Mouse (Mus musculus) heart, embryonic 12.5 days (tissue): Measurements from ENCODE around the gene Ubxn1. TPM values are rescaled to one million over a fixed set of nuclear protein-coding genes. Genes with fewer than 3 reads are reported as not detected.
A peak's percentile ranks its signal among the peaks of the same experiment; 100 is the strongest.
"Not testable (repeated sequence)": the region's sequence is repeated elsewhere in the genome, so short reads cannot be mapped to it uniquely, and the experiment has no call there.

Source experiments
- ATAC-seq: fragments of 200-750 bp; cut with Nextera tagmentation; 2 replicates; pipeline ENCODE4 v1.8.0; 2017; ENCODE audit warnings: moderate TSS enrichment, moderate library complexity; ENCODE audit not compliant: insufficient number of reproducible peaks, low FRiP score
- H3K27ac ChIP-seq: fragments of 300-500 bp; sonication (generic); 2 replicates; pipeline ENCODE4 v1.5.1; 2016; ENCODE audit warnings: mild to moderate bottlenecking, moderate library complexity; ENCODE audit not compliant: poor library complexity, severe bottlenecking
- H3K27me3 ChIP-seq: fragments of 300-500 bp; sonication (generic); replicated peaks from 2 replicates; pipeline ENCODE4 v1.6.1; 2016; ENCODE audit warnings: mild to moderate bottlenecking, moderate library complexity
- H3K36me3 ChIP-seq: fragments of 300-500 bp; sonication (generic); 2 replicates; pipeline ENCODE4 v1.6.1; 2016; ENCODE audit warnings: mild to moderate bottlenecking, moderate library complexity
- H3K4me1 ChIP-seq: fragments of 300-500 bp; sonication (generic); replicated peaks from 2 replicates; pipeline ENCODE4 v1.6.1; 2016; ENCODE audit warnings: mild to moderate bottlenecking
- H3K4me2 ChIP-seq: fragments of 300-500 bp; sonication (generic); 2 replicates; pipeline ENCODE4 v1.6.1; 2016; ENCODE audit warnings: mild to moderate bottlenecking, moderate library complexity
- H3K4me3 ChIP-seq: fragments of 300-500 bp; sonication (generic); 2 replicates; pipeline ENCODE4 v1.5.1; 2016; ENCODE audit warnings: mild to moderate bottlenecking
- H3K9ac ChIP-seq: fragments of 300-500 bp; sonication (generic); 2 replicates; pipeline ENCODE4 v1.6.1; 2016; ENCODE audit warnings: mild to moderate bottlenecking, moderate library complexity
- H3K9me3 ChIP-seq: fragments of 300-500 bp; sonication (generic); replicated peaks from 2 replicates; pipeline ENCODE4 v1.6.1; 2016; ENCODE audit warnings: mild to moderate bottlenecking, moderate library complexity
- WGBS: fragments of 180-500 bp; shearing (Covaris S2); methylation state at CpG from one replicate; pipeline ENCODE4 v1.1.7; 2016; 5-methylcytosine and 5-hydroxymethylcytosine counted together
- polyA plus RNA-seq: library from polyadenylated mRNA; unstranded; fragments of >200 nt; fragmentation: Nextera tagmentation; extraction: Ambion mirVana; gene quantifications from 2 replicates; pipeline ENCODE4 v1.2.1, GENCODE M21; 2016

Ubxn1 gene
- polyA plus RNA-seq, 1 experiment from 2014 or later: 142 TPM

DNA sequence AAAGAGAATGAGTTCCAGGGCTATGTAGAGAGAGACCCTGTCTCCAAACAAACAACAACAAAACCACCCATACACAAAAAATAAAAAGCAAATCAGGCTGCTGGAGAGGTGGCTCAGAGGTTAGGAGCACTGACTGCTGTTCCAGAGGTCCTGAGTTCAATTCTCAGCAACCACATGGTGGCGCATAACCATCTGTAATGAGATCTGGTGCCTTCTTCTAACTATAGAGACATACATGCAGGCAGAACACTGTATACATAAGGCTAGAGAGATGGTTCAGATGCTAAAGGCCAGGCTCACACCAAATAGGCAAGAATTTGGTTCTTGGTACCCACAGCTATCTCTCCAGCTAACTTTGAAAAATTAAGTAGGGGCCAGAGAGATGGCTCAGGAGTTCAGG is 12.3 kb upstream of the Ubxn1 start:
- Histone ChIP-seq H3K27me3 (no peaks in the 10 kb centered on the region), H3K36me3 (no peaks in the 10 kb centered on the region), H3K4me1 (no peaks in the 10 kb centered on the region), H3K9me3 (no peaks in the 10 kb centered on the region), H3K9ac (no peak overlapping the region), H3K4me3 (no peak overlapping the region), H3K27ac (no peak overlapping the region), H3K4me2 (no peak overlapping the region)
- WGBS: 10% methylated on average over 1 of the region's 1 CpGs
- ATAC-seq: no peak

DNA sequence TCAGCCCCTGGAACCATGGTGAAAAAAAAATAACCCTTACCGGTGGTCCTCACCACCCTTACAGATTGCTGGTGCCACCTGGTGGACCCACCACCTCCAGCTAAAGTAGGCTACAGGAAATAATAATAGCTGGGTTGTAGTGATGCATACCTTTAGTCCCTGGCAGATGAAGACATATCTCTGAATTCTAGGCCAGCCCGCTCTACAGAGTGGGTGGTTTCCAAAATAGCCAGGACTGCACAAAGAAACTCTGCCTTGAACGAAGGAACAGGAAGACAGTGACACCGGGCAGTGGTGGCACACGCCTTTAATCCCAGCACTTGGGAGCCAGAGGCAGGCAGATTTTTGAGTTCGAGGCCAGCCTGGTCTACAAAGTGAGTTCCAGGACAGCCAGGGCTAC is 7.0 kb upstream of the Ubxn1 start:
- Histone ChIP-seq H3K4me2 (no peak overlapping the region), H3K4me1 (no peaks in the 10 kb centered on the region), H3K9me3 (no peaks in the 10 kb centered on the region), H3K27ac (no peak overlapping the region), H3K4me3 (no peak overlapping the region), H3K27me3 (no peaks in the 10 kb centered on the region), H3K9ac (no peak overlapping the region), H3K36me3 (no peaks in the 10 kb centered on the region)
- no peak for ATAC-seq
- 73% methylated on average over 6 of the region's 6 CpGs for WGBS

DNA sequence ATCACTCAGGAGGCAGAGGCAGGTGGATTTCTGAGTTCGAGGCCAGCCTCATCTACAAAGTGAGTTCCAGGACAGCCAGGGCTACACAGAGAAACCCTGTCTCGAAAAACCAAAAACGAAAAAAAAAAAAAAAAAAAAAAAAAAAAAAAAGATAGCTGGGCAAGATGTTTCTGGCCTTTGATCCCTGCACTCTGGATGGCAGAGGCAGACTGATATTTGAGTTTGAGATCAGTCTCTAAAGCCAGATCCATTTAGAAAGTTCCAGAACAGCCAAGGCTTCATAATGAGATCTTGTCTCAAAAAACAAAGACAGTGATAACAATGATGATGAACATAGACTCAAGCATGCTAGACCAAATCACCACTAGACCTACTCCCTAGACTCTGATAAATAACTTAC is 915 bp upstream of the Ubxn1 start:
- H3K9ac ChIP-seq: not testable (repeated sequence)

DNA sequence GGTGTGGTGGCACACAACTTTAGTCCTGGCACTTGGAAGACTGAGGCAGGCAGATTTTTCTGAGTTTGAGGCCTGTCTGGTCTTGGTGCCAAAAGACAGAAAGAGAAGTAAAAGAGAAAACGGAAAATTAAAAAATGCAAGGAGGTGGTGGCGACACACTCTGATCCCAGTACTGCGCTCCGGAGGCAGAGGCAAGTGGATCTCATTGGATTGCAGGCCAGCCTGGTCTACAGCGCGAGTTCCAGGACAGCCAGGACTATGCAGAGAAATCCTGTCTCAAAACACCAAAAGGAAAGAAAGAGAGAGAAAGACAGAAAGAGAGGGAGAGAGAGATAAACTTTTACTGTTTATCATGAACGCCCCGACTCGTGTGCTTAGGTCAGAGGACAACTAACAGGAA is 458 bp upstream of the Ubxn1 start:
- Histone ChIP-seq H3K27ac (peak overlapping the region; percentile 76), H3K27me3 (no peaks in the 10 kb centered on the region), H3K9me3 (no peaks in the 10 kb centered on the region), H3K4me3 (peak overlapping the region; percentile 84), H3K4me1 (peaks cover 12% of the 10 kb centered on the region), H3K36me3 (peaks cover 28% of the 10 kb centered on the region), H3K9ac (peak overlapping the region; percentile 93), H3K4me2 (peak overlapping the region; percentile 92)
- 43% methylated on average over 9 of the region's 9 CpGs for WGBS
- peak; percentile 15 for ATAC-seq

More for the DNA sequence above, 915 bp upstream of the Ubxn1 start:
- not testable (repeated sequence) for H3K27me3 ChIP-seq, ATAC-seq, H3K27ac ChIP-seq, H3K9me3 ChIP-seq
- H3K36me3 ChIP-seq: peaks cover 24% of the 10 kb centered on the region
- peaks cover 12% of the 10 kb centered on the region for H3K4me1 ChIP-seq
- peak overlapping the region; percentile 92 for H3K4me2 ChIP-seq
- WGBS: 74% methylated on average over 3 of the region's 3 CpGs
- H3K4me3 ChIP-seq: peak overlapping the region; percentile 84

DNA sequence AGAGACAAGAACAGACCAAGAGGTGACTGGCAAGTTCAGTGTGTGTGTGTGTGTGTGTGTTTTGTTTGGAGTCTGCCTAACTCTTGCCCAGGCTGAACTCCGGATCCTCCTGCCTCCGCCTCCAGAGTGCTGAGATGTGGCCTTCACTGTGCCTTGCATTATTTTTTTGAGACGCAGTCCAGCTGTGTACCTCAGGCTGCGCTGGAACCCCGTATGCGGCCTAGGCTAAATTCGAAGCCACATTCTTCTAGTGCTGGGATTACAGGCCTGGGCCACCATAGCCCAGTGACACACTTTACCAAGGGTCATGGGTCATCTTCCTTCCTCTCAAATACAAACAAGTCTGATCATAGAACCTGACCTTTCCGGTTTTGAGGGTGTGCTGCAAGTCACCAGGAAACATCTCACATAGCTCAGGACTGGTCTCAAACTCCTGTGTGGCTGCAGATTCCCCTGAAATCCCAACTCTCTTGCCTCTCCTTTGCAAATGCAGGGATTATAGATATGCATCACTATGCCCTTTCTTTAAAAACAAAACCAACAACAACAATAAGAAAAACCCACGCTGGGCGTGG is 1.1 kb downstream of the Ubxn1 start:
- 75% methylated on average over 10 of the region's 10 CpGs for WGBS
- Histone ChIP-seq H3K4me2 (peak overlapping the region; percentile 92), H3K4me3 (peak overlapping the region; percentile 84), H3K36me3 (peaks cover 42% of the 10 kb centered on the region), H3K27me3 (no peaks in the 10 kb centered on the region), H3K27ac (no peak overlapping the region; the same call in 1 of the 2 replicates), H3K9ac (peak overlapping the region; percentile 93), H3K4me1 (peaks cover 12% of the 10 kb centered on the region), H3K9me3 (no peaks in the 10 kb centered on the region)
- no peak for ATAC-seq

DNA sequence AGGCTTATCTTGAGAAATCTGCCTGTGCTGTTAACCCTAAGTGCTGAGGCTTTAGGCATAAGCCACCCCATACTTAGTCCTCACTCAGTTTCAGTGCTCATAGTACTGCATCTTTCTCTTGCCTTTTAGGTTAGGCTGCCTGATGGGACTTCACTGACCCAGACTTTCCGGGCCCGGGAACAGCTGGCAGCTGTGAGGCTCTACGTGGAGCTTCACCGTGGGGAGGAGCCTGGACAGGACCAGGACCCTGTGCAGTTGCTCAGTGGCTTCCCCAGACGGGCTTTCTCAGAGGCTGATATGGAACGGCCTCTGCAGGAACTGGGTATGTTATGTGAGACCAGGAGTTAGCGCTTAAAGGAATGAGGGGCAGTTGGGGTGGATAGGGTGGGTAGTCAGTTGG is 3.7 kb downstream of the Ubxn1 start:
- Histone ChIP-seq H3K9ac (no peak overlapping the region), H3K36me3 (peaks cover 42% of the 10 kb centered on the region), H3K9me3 (no peaks in the 10 kb centered on the region), H3K27me3 (no peaks in the 10 kb centered on the region), H3K27ac (no peak overlapping the region), H3K4me3 (no peak overlapping the region), H3K4me2 (no peak overlapping the region), H3K4me1 (peaks cover 19% of the 10 kb centered on the region)
- ATAC-seq: no peak
- WGBS: 91% methylated on average over 7 of the region's 7 CpGs

DNA sequence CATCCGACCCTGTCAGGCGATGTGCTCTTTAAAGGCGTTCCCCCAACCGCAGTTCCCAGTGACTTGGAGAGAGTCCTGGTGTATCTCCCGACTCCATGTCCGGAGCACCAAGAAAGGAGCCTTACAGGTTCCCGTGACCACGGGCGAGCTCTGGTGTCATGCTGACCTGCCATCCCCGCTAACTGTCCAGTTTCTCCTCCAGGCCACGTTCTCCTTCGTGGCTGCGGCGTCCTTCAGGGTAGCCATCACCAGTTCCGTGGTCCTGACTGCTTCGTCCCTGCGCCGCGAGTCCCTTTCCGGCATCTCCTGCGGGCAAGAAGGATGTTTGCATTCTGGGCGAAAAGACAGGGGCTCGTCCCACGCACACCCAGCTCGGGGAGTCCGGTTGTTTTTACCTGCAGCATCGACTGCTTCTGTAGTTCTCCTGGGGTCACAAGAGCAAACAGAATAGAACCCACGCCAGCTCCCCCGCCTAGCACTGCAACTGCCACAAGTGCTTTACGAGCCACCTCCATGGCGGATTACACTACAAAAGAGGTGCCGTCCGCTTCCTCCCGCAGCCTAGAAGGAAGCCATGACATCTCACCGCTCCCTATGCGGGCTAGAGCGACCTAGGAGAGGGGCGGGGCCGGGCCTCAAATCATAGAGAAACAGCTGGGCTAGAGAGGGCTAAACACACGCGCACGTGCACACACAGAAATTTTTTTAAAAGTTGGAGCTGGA is 9.2 kb downstream of the Ubxn1 start, which contains the start of gene Uqcc3:
TSS of gene Uqcc3 (minus strand) at position 613 of the 723 bp plus-strand sequence.
- ATAC-seq: peak; percentile 97
- Histone ChIP-seq H3K4me3 (peak within 1 kb of the TSS; percentile 92), H3K27ac (peak within 1 kb of the TSS; percentile 86), H3K27me3 (no peaks in the 10 kb centered on the region), H3K9ac (peak within 1 kb of the TSS; percentile 95), H3K4me2 (peak within 1 kb of the TSS; percentile 87), H3K4me1 (peaks cover 10% of the 10 kb centered on the region), H3K36me3 (peaks cover 18% of the 10 kb centered on the region), H3K9me3 (no peaks in the 10 kb centered on the region)
- WGBS: under 1% methylated on average over 42 of the region's 42 CpGs

DNA sequence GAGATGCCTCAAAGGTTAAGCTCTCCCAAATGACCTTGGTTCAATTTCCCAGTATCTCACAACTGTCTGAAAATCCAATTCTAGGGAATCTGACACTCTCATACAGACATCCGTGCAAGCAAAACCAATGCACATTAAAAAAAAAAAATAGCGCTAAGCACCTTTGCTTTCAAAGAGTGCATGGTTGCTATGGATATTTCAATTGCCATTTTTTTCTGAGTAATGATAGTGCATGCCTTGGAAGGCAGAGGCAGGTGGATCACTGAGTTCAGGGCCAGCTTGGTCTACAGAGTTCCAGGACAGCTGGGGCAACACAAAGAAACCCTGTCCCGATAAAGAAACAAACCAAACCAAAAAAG is 9.7 kb downstream of the Ubxn1 start:
- peak overlapping the region; percentile 95 for H3K9ac ChIP-seq
- no peak for ATAC-seq
- H3K27ac ChIP-seq: no peak overlapping the region; the same call in 1 of the 2 replicates
- WGBS: 21% methylated on average over 3 of the region's 3 CpGs
- H3K4me2 ChIP-seq: peak overlapping the region; percentile 87
- H3K9me3 ChIP-seq: no peaks in the 10 kb centered on the region
- no peaks in the 10 kb centered on the region for H3K27me3 ChIP-seq
- peaks cover 12% of the 10 kb centered on the region for H3K36me3 ChIP-seq
- peak overlapping the region; percentile 92 for H3K4me3 ChIP-seq
- peaks cover 10% of the 10 kb centered on the region for H3K4me1 ChIP-seq

DNA sequence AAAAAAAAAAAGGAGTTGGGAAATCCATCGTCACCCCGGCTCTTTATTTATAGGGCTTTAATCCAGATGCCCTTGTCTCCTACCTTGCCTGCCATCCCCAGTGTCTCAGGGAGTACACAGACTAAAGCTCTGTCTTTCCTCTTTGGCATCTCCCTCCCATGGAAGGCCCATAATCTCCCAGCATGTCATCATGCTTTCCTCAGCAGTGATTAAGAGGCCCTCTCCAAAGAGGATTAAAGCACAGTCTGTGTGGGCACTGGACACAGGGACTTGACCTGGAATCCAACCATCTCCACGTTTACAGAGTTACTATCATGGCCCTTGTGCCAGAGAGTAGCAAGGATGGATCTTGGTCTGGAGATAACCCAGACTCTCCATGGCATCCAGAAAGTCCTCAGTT is 12.3 kb downstream of the Ubxn1 start, which contains the start of the genes Lbhd1 and Gm49403:
TSS of gene Lbhd1 (plus strand) at position 117 of the 400 bp plus-strand sequence.
TSS of gene Gm49403 (plus strand) at position 315 of the 400 bp plus-strand sequence.
- Histone ChIP-seq H3K9ac (no peak within 1 kb of the TSS), H3K4me2 (no peak within 1 kb of the TSS), H3K4me1 (peaks cover 17% of the 10 kb centered on the region), H3K27ac (no peak within 1 kb of the TSS), H3K9me3 (no peaks in the 10 kb centered on the region), H3K36me3 (no peaks in the 10 kb centered on the region), H3K27me3 (no peaks in the 10 kb centered on the region), H3K4me3 (no peak within 1 kb of the TSS)
- no peak for ATAC-seq
- 71% methylated on average over 3 of the region's 3 CpGs for WGBS

DNA sequence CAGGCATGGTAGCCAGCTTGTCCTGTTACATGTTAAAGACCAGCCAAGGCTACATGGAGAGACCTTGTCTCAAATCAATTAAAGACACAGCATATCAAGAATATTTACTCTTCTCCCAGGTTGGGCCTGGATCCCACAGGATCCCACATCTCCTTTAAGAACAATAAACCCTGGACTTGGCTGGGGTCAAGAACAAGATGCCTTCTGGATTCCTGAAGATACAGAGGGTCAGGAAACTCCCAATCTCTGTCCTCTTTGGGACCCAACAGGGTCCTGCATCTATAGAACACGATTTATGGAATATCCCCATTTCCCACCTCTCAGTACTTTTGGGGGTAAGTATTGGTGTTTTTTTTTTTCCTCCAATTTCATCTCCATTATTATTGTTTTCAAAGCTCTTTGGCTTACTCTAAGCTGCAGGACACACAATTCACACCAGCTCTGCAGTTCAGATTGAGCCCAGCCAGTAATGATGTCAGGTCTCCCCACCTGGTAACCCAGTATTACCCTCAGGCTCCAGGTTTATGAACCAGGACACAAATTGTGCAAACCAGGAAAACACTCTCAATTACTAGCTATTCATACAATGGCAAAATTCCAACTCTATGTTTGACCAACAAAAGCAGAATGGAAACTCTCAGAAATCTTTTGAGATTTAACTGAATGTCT is 15.8 kb downstream of the Ubxn1 start:
- no peak overlapping the region for H3K4me3 ChIP-seq
- no peak overlapping the region for H3K9ac ChIP-seq

More for the DNA sequence above, 15.8 kb downstream of the Ubxn1 start:
- Histone ChIP-seq H3K4me1 (peaks cover 16% of the 10 kb centered on the region), H3K36me3 (peaks cover 14% of the 10 kb centered on the region), H3K27ac (no peak overlapping the region), H3K27me3 (no peaks in the 10 kb centered on the region), H3K4me2 (peak overlapping the region; percentile 72), H3K9me3 (no peaks in the 10 kb centered on the region)
- ATAC-seq: no peak
- 46% methylated on average over 1 of the region's 1 CpGs for WGBS
